In genomic region chr1:152766032-152766772, GRCm38 (mm10) we compare ENCODE assay signal across 8 mouse cellular contexts. TPM values are rescaled to one million over a fixed set of nuclear protein-coding genes. Genes with fewer than 3 reads are reported as not detected.
DNase-seq lines count a peak whose midpoint lies in the region; ATAC-seq and TF ChIP-seq lines count a peak whose summit lies in the region.

Gene Rgl1, minus strand, starts transcription at chr1:152766351.
Gene Arpc5, plus strand, starts transcription at chr1:152766542.

- no peak for TF ChIP-seq EP300 in MEL (IDR thresholded peaks at IDR 0.05; ENCODE audit: low read depth in 1 of 2, low read length in 2 of 2)

- peak within 1 kb of the TSS; percentile 71 for H3K27ac ChIP-seq in MEL (ENCODE audit: control insufficient read depth, low read depth, low read length)
- peak within 1 kb of the TSS; percentile 7 for H3K27ac ChIP-seq in cerebellum, adult 2 months (ENCODE audit: insufficient read depth, low read length)
- peak within 1 kb of the TSS; percentile 91 for H3K27ac ChIP-seq in forebrain, postnatal 0 days (ENCODE audit: low read depth, low read length)
- H3K27ac ChIP-seq in lung, embryonic 15.5 days, result peak within 1 kb of the TSS; percentile 87

- peaks cover 0 to 4% of the 10 kb centered on the region in 2 experiments; a peak in 2 of 4 replicates for H3K4me1 ChIP-seq in MEL (ENCODE audit: control insufficient read depth in 1 of 2, insufficient read depth in 2 of 2, low read length in 2 of 2)
- no peaks in the 10 kb centered on the region; the same call in 1 of the 2 replicates for H3K4me1 ChIP-seq in cerebellum, adult 2 months (ENCODE audit: control insufficient read depth, insufficient read depth, low read length)
- H3K4me1 ChIP-seq in forebrain, postnatal 0 days (ENCODE audit: insufficient read depth), result no peaks in the 10 kb centered on the region
- H3K4me1 ChIP-seq in lung, embryonic 15.5 days, result peaks cover 15% of the 10 kb centered on the region

- peak within 1 kb of the TSS; percentile 98 to 99 for H3K4me3 ChIP-seq in MEL (ENCODE audit: control insufficient read depth in 1 of 2, insufficient read depth in 1 of 2, low read depth in 2 of 2, low read length in 2 of 2)
- peak within 1 kb of the TSS; percentile 77 for H3K4me3 ChIP-seq in cerebellum, adult 2 months (replicated peaks; ENCODE audit: insufficient read depth, low read depth, low read length)
- H3K4me3 ChIP-seq in forebrain, postnatal 0 days (ENCODE audit: low read depth, low read length), result peak within 1 kb of the TSS; percentile 63
- peak within 1 kb of the TSS; percentile 99 for H3K4me3 ChIP-seq in lung, embryonic 15.5 days

- H3K79me2 ChIP-seq in MEL (ENCODE audit: control insufficient read depth, insufficient read depth, low read length, poor library complexity), result peaks cover 13% of the 10 kb centered on the region

- under 1% methylated on average over 86 of the region's 86 CpGs for WGBS in cerebellum, adult 2 months
- under 1% methylated on average over 81 of the region's 86 CpGs for WGBS in forebrain, postnatal 0 days
- WGBS in lung, embryonic 15.5 days, result 1% methylated on average over 75 of the region's 86 CpGs

- H3K36me3 ChIP-seq in MEL (ENCODE audit: control insufficient read depth in 1 of 2, insufficient read depth in 2 of 2, low read length in 2 of 2), result peaks cover 4 to 16% of the 10 kb centered on the region in 2 experiments
- H3K36me3 ChIP-seq in forebrain, postnatal 0 days (ENCODE audit: insufficient read depth), result peaks cover 12% of the 10 kb centered on the region
- H3K36me3 ChIP-seq in lung, embryonic 15.5 days, result peaks cover 16% of the 10 kb centered on the region

- TF ChIP-seq CTCF in MEL (IDR thresholded peaks at IDR 0.05 in 2 of 3, conservative IDR thresholded peaks at IDR 0.05 in 1 of 3; ENCODE audit: control insufficient read depth in 1 of 3, insufficient read depth in 1 of 3, low read depth in 2 of 3, low read length in 3 of 3, poor library complexity in 1 of 3, severe bottlenecking in 1 of 3), result no peak
- no peak for TF ChIP-seq CTCF in cerebellum, adult 2 months (IDR thresholded peaks at IDR 0.05; ENCODE audit: borderline replicate concordance, insufficient read depth, low read depth, low read length)
- peak; percentile 11; the same call in 1 of the 2 replicates for TF ChIP-seq CTCF in forebrain, postnatal 0 days (IDR thresholded peaks at IDR 0.05; ENCODE audit: low read depth)

- ATAC-seq in forebrain, postnatal 0 days, result peak; percentile 97
- peak; percentile 98 for ATAC-seq in lung, embryonic 15.5 days (ENCODE audit: borderline replicate concordance, extremely low read depth, low FRiP score, low TSS enrichment)

- H3K4me2 ChIP-seq in forebrain, postnatal 0 days (ENCODE audit: low read depth), result peak within 1 kb of the TSS; percentile 88
- peak within 1 kb of the TSS; percentile 98 for H3K4me2 ChIP-seq in lung, embryonic 15.5 days

- peaks cover 2 to 4% of the 10 kb centered on the region in 2 experiments; a peak in 3 of 4 replicates for H3K27me3 ChIP-seq in MEL (ENCODE audit: control insufficient read depth in 1 of 2, insufficient read depth in 2 of 2, low read length in 2 of 2)
- no peaks in the 10 kb centered on the region for H3K27me3 ChIP-seq in cerebellum, adult 2 months (ENCODE audit: control insufficient read depth, insufficient read depth, low read length)
- no peaks in the 10 kb centered on the region for H3K27me3 ChIP-seq in forebrain, postnatal 0 days (ENCODE audit: insufficient read depth, low read length)
- peaks cover 5% of the 10 kb centered on the region; the same call in 1 of the 2 replicates for H3K27me3 ChIP-seq in lung, embryonic 15.5 days

- no peak for TF ChIP-seq RAD21 in MEL (IDR thresholded peaks at IDR 0.05; ENCODE audit: low read depth, low read length)

- peak within 1 kb of the TSS; percentile 96 for H3K9ac ChIP-seq in MEL (ENCODE audit: control insufficient read depth, low read depth, low read length, poor library complexity, severe bottlenecking)
- H3K9ac ChIP-seq in forebrain, postnatal 0 days, result peak within 1 kb of the TSS; percentile 93
- H3K9ac ChIP-seq in lung, embryonic 15.5 days, result peak within 1 kb of the TSS; percentile 95

- no peaks in the 10 kb centered on the region for H3K9me3 ChIP-seq in MEL (replicated peaks; ENCODE audit: insufficient read depth, low read length)
- H3K9me3 ChIP-seq in forebrain, postnatal 0 days (ENCODE audit: low read length), result no peaks in the 10 kb centered on the region
- H3K9me3 ChIP-seq in lung, embryonic 15.5 days, result no peaks in the 10 kb centered on the region

- DNase-seq in MEL (ENCODE audit: low read depth, low spot score), result peak; percentile 97
- DNase-seq in cerebellum, adult 2 months, result peak; percentile 96 to 97
- DNase-seq in forebrain, postnatal 0 days, result peak; percentile 99
- peak; percentile 98 for DNase-seq in heart, postnatal 4 days
- DNase-seq in layer of hippocampus, adult 8-10 months (ENCODE audit: low spot score in 2 of 2), result peak; percentile 94 to 95
- DNase-seq in ovary, adult 18-20 months (ENCODE audit: low spot score), result peak; percentile 96
- peak; percentile 98 for DNase-seq in thymus, postnatal 0 days (ENCODE audit: low spot score)

- TF ChIP-seq POLR2A in MEL (IDR thresholded peaks at IDR 0.05; ENCODE audit: control insufficient read depth in 1 of 2, insufficient read depth in 1 of 2, low read depth in 1 of 2, low read length in 2 of 2, poor library complexity in 1 of 2), result peak; percentile 87 to 88
- TF ChIP-seq POLR2A in cerebellum, adult 2 months (IDR thresholded peaks at IDR 0.05; ENCODE audit: borderline replicate concordance, insufficient read depth, low read length), result peak; percentile 90

TF ChIP-seq in MEL, 35 proteins besides CTCF, POLR2A, EP300 and RAD21 (continues in another document):
- 0 out of 2 replicates have a peak, but pooled peaks have one; percentile 67 for TF ChIP-seq POLR2AphosphoS5 (IDR thresholded peaks at IDR 0.05; ENCODE audit: borderline replicate concordance, low read depth, low read length)
- peak; percentile 80; the same call in 1 of the 2 replicates for TF ChIP-seq ZMIZ1 (IDR thresholded peaks at IDR 0.05; ENCODE audit: low read depth, low read length)
- TF ChIP-seq CHD1 (IDR thresholded peaks at IDR 0.05; ENCODE audit: low read depth, low read length), result no peak
- no peak for TF ChIP-seq CHD2 (IDR thresholded peaks at IDR 0.05; ENCODE audit: low read length)
- no peak for TF ChIP-seq KAT2A (conservative IDR thresholded peaks at IDR 0.05; ENCODE audit: low read depth, low read length)
- TF ChIP-seq UBTF (IDR thresholded peaks at IDR 0.05; ENCODE audit: borderline replicate concordance, insufficient read depth, low read depth, low read length), result no peak
- TF ChIP-seq NELFE (IDR thresholded peaks at IDR 0.05; ENCODE audit: low read depth, low read length), result peak; percentile 88
- peak; percentile 99 for TF ChIP-seq USF1 (IDR thresholded peaks at IDR 0.05; ENCODE audit: low read depth, low read length)
- no peak for TF ChIP-seq MEF2A (IDR thresholded peaks at IDR 0.05; ENCODE audit: extremely low read depth, insufficient replicate concordance, low read depth, low read length, poor library complexity, severe bottlenecking)
- no peak for TF ChIP-seq SMC3 (IDR thresholded peaks at IDR 0.05; ENCODE audit: low read depth, low read length)
- TF ChIP-seq MXI1 (IDR thresholded peaks at IDR 0.05; ENCODE audit: low read depth, low read length), result peak; percentile 65
- no peak for TF ChIP-seq ZNF384 (IDR thresholded peaks at IDR 0.05; ENCODE audit: low read depth, low read length)
- no peak for TF ChIP-seq E2F4 (IDR thresholded peaks at IDR 0.05; ENCODE audit: borderline replicate concordance, low read depth, low read length)
- no peak for TF ChIP-seq MYC (IDR thresholded peaks at IDR 0.05; ENCODE audit: low read depth, low read length)
- peak; percentile 70; the same call in 1 of the 2 replicates for TF ChIP-seq SIN3A (IDR thresholded peaks at IDR 0.05; ENCODE audit: low read length)
- no peak for TF ChIP-seq ZC3H11A (IDR thresholded peaks at IDR 0.05; ENCODE audit: low read depth, low read length)
- TF ChIP-seq GABPA (IDR thresholded peaks at IDR 0.05; ENCODE audit: low read depth, low read length), result no peak
- 0 out of 2 replicates have a peak, but pooled peaks have one; percentile 36 for TF ChIP-seq TBP (IDR thresholded peaks at IDR 0.05; ENCODE audit: low read depth, low read length)
- peak; percentile 79 for TF ChIP-seq POLR2AphosphoS2 (IDR thresholded peaks at IDR 0.05; ENCODE audit: low read length)
- TF ChIP-seq MAX (IDR thresholded peaks at IDR 0.05; ENCODE audit: low read length), result peak; percentile 89
- TF ChIP-seq HCFC1 (IDR thresholded peaks at IDR 0.05; ENCODE audit: low read depth, low read length), result peak; percentile 77
- no peak for TF ChIP-seq JUND (IDR thresholded peaks at IDR 0.05; ENCODE audit: low read depth, low read length)
- no peak for TF ChIP-seq RCOR1 (IDR thresholded peaks at IDR 0.05; ENCODE audit: low read depth, low read length)

RNA-seq across cellular contexts. Expression of gene Rgl1, which starts in this region (rescaled TPM):
- total RNA-seq in MEL (2012; rRNA removed), result 0.12 and 0.36 TPM in 2 replicates
- polyA plus RNA-seq in MEL (2012; ENCODE audit: insufficient read depth in 1 of 2, insufficient read length in 2 of 2, low read depth in 1 of 2, low replicate concordance in 2 of 2, missing spikeins in 1 of 2), result under 1 TPM in 1 of 2 experiments, not detected in 1; 0.39 TPM
- 22.4 and 24.4 TPM in 2 replicates for polyA plus RNA-seq in cerebellum, adult 2 months (2012; rRNA removed)
- total RNA-seq in forebrain, postnatal 0 days (2014; rRNA removed), result 26.7 and 27.8 TPM in 2 replicates
- 18.8 and 22.5 TPM in 2 replicates for polyA plus RNA-seq in forebrain, postnatal 0 days (2015; fragmentation: Nextera tagmentation; extraction: Ambion mirVana)
- 10 to 100 TPM; 70.8 to 73.7 TPM for total RNA-seq in heart, postnatal 4 days (2021)
- total RNA-seq in layer of hippocampus, adult 8-10 months (2022), result 100 to 1,000 TPM; 109 to 161 (median 127) TPM
- 42.7 and 47.1 TPM in 2 replicates for polyA plus RNA-seq in lung, embryonic 15.5 days (2015; fragmentation: Nextera tagmentation; extraction: Ambion mirVana)
- 9.8 and 10.4 TPM in 2 replicates for polyA plus RNA-seq in thymus, postnatal 0 days (2015; fragmentation: Nextera tagmentation; extraction: Ambion mirVana)

RNA-seq across cellular contexts. Expression of gene Arpc5, which starts in this region (rescaled TPM):
- total RNA-seq in MEL (2012; rRNA removed), result 117 and 119 TPM in 2 replicates
- polyA plus RNA-seq in MEL (2012; ENCODE audit: insufficient read depth in 1 of 2, insufficient read length in 2 of 2, low read depth in 1 of 2, low replicate concordance in 2 of 2, missing spikeins in 1 of 2), result 100 to 1,000 TPM in 1 of 2 experiments, not detected in 1; 145 TPM
- polyA plus RNA-seq in cerebellum, adult 2 months (2012; rRNA removed), result 71.3 and 72.0 TPM in 2 replicates
- total RNA-seq in forebrain, postnatal 0 days (2014; rRNA removed), result 301 and 341 TPM in 2 replicates
- 537 and 561 TPM in 2 replicates for polyA plus RNA-seq in forebrain, postnatal 0 days (2015; fragmentation: Nextera tagmentation; extraction: Ambion mirVana)
- total RNA-seq in heart, postnatal 4 days (2021), result 100 to 1,000 TPM in 1 of 2 experiments, 10 to 100 TPM in 1; 98.7 to 103 TPM
- total RNA-seq in layer of hippocampus, adult 8-10 months (2022), result 100 to 1,000 TPM; 167 to 172 (median 171) TPM
- polyA plus RNA-seq in lung, embryonic 15.5 days (2015; fragmentation: Nextera tagmentation; extraction: Ambion mirVana), result 261 and 279 TPM in 2 replicates
- 499 and 510 TPM in 2 replicates for polyA plus RNA-seq in thymus, postnatal 0 days (2015; fragmentation: Nextera tagmentation; extraction: Ambion mirVana)

Comparison
In these comparisons a context has a peak if more than half of its experiments do, and no peak if none do; other contexts are left out.
1. Peak in every context shown above with its lines: DNase-seq, ATAC-seq, H3K4me3 ChIP-seq and H3K27ac ChIP-seq.
2. RNA of gene Rgl1 (total RNA-seq): 109 to 161 TPM in layer of hippocampus, adult 8-10 months, 70.8 to 73.7 TPM in heart, postnatal 4 days and 26.7 to 27.8 TPM in forebrain, postnatal 0 days; 0.12 to 0.36 TPM in MEL; every median in the first group is over 10 times any median in the second.
3. H3K27ac ChIP-seq: peak in every context shown above with its lines; median percentile 91 in forebrain, postnatal 0 days; 87 in lung, embryonic 15.5 days; 71 in MEL; 7 in cerebellum, adult 2 months.